Mouse (Mus musculus) stomach, postnatal 0 days (tissue): Measurements from ENCODE around the gene Kcnc3.

Experiments
- CTCF ChIP-seq: IDR thresholded peaks from 2 replicates; pipeline ENCODE4 v1.5.1; 2016; ENCODE audit warnings: antibody characterized with exemption, low read depth, mild to moderate bottlenecking, moderate library complexity
- EP300 ChIP-seq: optimal IDR thresholded peaks from 2 replicates; pipeline ENCODE3; 2016; ENCODE audit warnings: antibody characterized with exemption

DNA sequence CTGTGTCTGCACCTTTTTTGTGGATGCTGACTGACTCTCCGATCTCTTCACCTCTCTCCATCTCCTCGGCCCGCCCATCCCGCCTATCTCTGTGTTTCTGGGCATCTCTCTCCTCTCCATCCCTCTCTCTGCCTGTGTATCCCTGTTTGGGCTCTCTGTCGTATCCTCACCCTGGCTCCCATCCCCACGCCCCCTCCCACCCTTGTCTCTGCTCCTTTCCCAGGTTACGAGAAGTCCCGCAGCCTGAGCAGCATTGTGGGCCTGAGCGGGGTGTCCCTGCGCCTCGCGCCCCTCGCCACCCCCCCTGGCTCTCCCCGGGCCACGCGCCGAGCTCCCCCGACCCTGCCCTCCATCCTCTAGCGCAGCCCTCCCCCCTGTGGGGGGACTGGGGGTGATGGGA lies 11.2 kb downstream of the Kcnc3 start:
- TF ChIP-seq CTCF: no peak
- TF ChIP-seq EP300: no peak
